Mouse (Mus musculus) heart, embryonic 12.5 days (tissue): ENCODE measurements around the gene Sash1. TPM values are rescaled to one million over a fixed set of nuclear protein-coding genes. Genes with fewer than 3 reads are reported as not detected.

Experiments
- ATAC-seq: fragments of 200-750 bp; cut with Nextera tagmentation; 2 replicates; pipeline ENCODE4 v1.8.0; 2017; ENCODE audit warnings: moderate TSS enrichment, moderate library complexity; ENCODE audit not compliant: insufficient number of reproducible peaks, low FRiP score
- H3K27ac ChIP-seq: fragments of 300-500 bp; sonication (generic); 2 replicates; pipeline ENCODE4 v1.5.1; 2016; ENCODE audit warnings: mild to moderate bottlenecking, moderate library complexity; ENCODE audit not compliant: poor library complexity, severe bottlenecking
- H3K27me3 ChIP-seq: fragments of 300-500 bp; sonication (generic); replicated peaks from 2 replicates; pipeline ENCODE4 v1.6.1; 2016; ENCODE audit warnings: mild to moderate bottlenecking, moderate library complexity
- H3K36me3 ChIP-seq: fragments of 300-500 bp; sonication (generic); 2 replicates; pipeline ENCODE4 v1.6.1; 2016; ENCODE audit warnings: mild to moderate bottlenecking, moderate library complexity
- H3K4me1 ChIP-seq: fragments of 300-500 bp; sonication (generic); replicated peaks from 2 replicates; pipeline ENCODE4 v1.6.1; 2016; ENCODE audit warnings: mild to moderate bottlenecking
- H3K4me2 ChIP-seq: fragments of 300-500 bp; sonication (generic); 2 replicates; pipeline ENCODE4 v1.6.1; 2016; ENCODE audit warnings: mild to moderate bottlenecking, moderate library complexity
- H3K4me3 ChIP-seq: fragments of 300-500 bp; sonication (generic); 2 replicates; pipeline ENCODE4 v1.5.1; 2016; ENCODE audit warnings: mild to moderate bottlenecking
- H3K9ac ChIP-seq: fragments of 300-500 bp; sonication (generic); 2 replicates; pipeline ENCODE4 v1.6.1; 2016; ENCODE audit warnings: mild to moderate bottlenecking, moderate library complexity
- H3K9me3 ChIP-seq: fragments of 300-500 bp; sonication (generic); replicated peaks from 2 replicates; pipeline ENCODE4 v1.6.1; 2016; ENCODE audit warnings: mild to moderate bottlenecking, moderate library complexity
- WGBS: fragments of 180-500 bp; shearing (Covaris S2); methylation state at CpG from one replicate; pipeline ENCODE4 v1.1.7; 2016; 5-methylcytosine and 5-hydroxymethylcytosine counted together
- polyA plus RNA-seq: library from polyadenylated mRNA; unstranded; fragments of >200 nt; fragmentation: Nextera tagmentation; extraction: Ambion mirVana; gene quantifications from 2 replicates; pipeline ENCODE4 v1.2.1, GENCODE M21; 2016

The Sash1 gene
- polyA plus RNA-seq, 1 experiment from 2014 or later = 2.9 TPM

GRCm38 (mm10) chr10:8789096-8789495 lies 96.8 kb downstream of the Sash1 start:
- no peak overlapping the region for H3K9ac ChIP-seq
- no peak overlapping the region for H3K27ac ChIP-seq
- no peak overlapping the region for H3K4me2 ChIP-seq
- no peaks in the 10 kb centered on the region for H3K27me3 ChIP-seq
- H3K4me1 ChIP-seq = peaks cover 16% of the 10 kb centered on the region
- no peak overlapping the region for H3K4me3 ChIP-seq
- peaks cover 10% of the 10 kb centered on the region for H3K36me3 ChIP-seq
- no peaks in the 10 kb centered on the region for H3K9me3 ChIP-seq
- 88% methylated on average over 6 of the region's 6 CpGs for WGBS
- no peak for ATAC-seq

- Histone ChIP-seq H3K27me3 (no peaks in the 10 kb centered on the region), H3K9ac (no peak overlapping the region), H3K4me2 (no peak overlapping the region), H3K4me3 (no peak overlapping the region), H3K4me1 (peaks cover 16% of the 10 kb centered on the region), H3K27ac (no peak overlapping the region), H3K9me3 (no peaks in the 10 kb centered on the region), H3K36me3 (peaks cover 18% of the 10 kb centered on the region)
- WGBS = 71% methylated on average over 2 of the region's 2 CpGs
- no peak for ATAC-seq
These were observed 98.6 kb downstream of the Sash1 start for GRCm38 (mm10) chr10:8787221-8787620.

GRCm38 (mm10) chr10:8785451-8786145 lies 100.3 kb downstream of the Sash1 start:
- Histone ChIP-seq H3K27ac (no peak overlapping the region), H3K4me2 (no peak overlapping the region), H3K9me3 (no peaks in the 10 kb centered on the region), H3K9ac (no peak overlapping the region), H3K36me3 (peaks cover 18% of the 10 kb centered on the region), H3K4me1 (peaks cover 16% of the 10 kb centered on the region), H3K27me3 (no peaks in the 10 kb centered on the region), H3K4me3 (no peak overlapping the region)
- no peak for ATAC-seq
- 50% methylated on average over 11 of the region's 11 CpGs for WGBS

GRCm38 (mm10) chr10:8781876-8782372 lies 103.9 kb downstream of the Sash1 start:
- Histone ChIP-seq H3K4me3 (no peak overlapping the region), H3K9ac (no peak overlapping the region), H3K27ac (no peak overlapping the region), H3K4me1 (peaks cover 13% of the 10 kb centered on the region), H3K36me3 (peaks cover 24% of the 10 kb centered on the region), H3K4me2 (no peak overlapping the region), H3K9me3 (no peaks in the 10 kb centered on the region), H3K27me3 (no peaks in the 10 kb centered on the region)
- 84% methylated on average over 10 of the region's 10 CpGs for WGBS
- no peak for ATAC-seq

DNA sequence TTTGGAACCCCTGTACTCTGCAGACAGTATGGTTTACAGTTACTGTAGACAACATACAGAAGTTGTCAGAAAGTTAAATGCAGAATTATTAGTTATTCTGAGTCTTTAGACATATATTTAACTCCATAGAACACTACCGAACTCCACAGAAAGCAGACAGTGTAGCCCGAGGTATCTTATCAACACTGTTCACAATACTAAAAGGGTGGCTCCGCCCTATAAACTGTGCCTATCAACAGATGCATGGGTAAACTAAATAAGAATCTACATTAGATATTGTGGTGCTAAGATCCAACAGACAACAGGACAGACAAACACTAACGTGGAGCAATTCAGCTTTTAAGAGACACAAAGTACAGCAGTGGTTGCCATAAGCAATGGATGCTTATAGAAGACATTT lies 106.0 kb downstream of the Sash1 start:
- Histone ChIP-seq H3K27ac (no peak overlapping the region), H3K4me1 (no peaks in the 10 kb centered on the region), H3K4me3 (no peak overlapping the region), H3K4me2 (no peak overlapping the region), H3K9ac (no peak overlapping the region), H3K36me3 (peaks cover 36% of the 10 kb centered on the region), H3K9me3 (peaks cover 3% of the 10 kb centered on the region; the same call in 1 of the 2 replicates), H3K27me3 (no peaks in the 10 kb centered on the region)
- ATAC-seq = no peak
- 75% methylated on average over 4 of the region's 4 CpGs for WGBS

DNA sequence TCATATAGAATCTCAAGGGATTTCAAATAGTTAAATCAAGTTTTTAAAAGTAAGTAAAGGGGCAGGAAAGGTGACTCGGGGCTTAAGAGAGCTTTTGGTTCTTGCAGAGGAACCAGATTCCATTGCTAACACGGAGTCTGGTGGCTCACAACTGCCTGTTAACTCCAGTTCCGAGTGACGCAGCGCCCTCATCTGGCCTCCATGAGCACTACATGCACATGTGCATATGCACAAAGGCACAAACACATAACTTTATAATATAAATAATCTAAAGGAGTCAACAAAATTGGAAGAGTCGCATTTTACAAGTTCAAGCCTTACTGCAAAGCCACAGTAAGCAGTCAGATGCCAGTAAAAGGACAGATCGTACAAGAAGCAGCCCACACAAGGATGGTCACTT lies 107.0 kb downstream of the Sash1 start:
- H3K4me2 ChIP-seq = no peak overlapping the region
- no peak overlapping the region for H3K9ac ChIP-seq
- H3K4me1 ChIP-seq = no peaks in the 10 kb centered on the region
- WGBS = 84% methylated on average over 7 of the region's 7 CpGs
- peaks cover 3% of the 10 kb centered on the region; the same call in 1 of the 2 replicates for H3K9me3 ChIP-seq
- no peak overlapping the region for H3K27ac ChIP-seq
- H3K27me3 ChIP-seq = no peaks in the 10 kb centered on the region
- ATAC-seq = no peak
- H3K4me3 ChIP-seq = no peak overlapping the region
- peaks cover 27% of the 10 kb centered on the region for H3K36me3 ChIP-seq

- no peak for ATAC-seq
- Histone ChIP-seq H3K9ac (no peak overlapping the region), H3K9me3 (peaks cover 3% of the 10 kb centered on the region; the same call in 1 of the 2 replicates), H3K36me3 (peaks cover 21% of the 10 kb centered on the region), H3K27ac (no peak overlapping the region), H3K4me2 (no peak overlapping the region), H3K27me3 (no peaks in the 10 kb centered on the region), H3K4me1 (peaks cover 3% of the 10 kb centered on the region), H3K4me3 (no peak overlapping the region)
- 89% methylated on average over 12 of the region's 12 CpGs for WGBS
These were observed 108.2 kb downstream of the Sash1 start for GRCm38 (mm10) chr10:8777552-8778253.

DNA sequence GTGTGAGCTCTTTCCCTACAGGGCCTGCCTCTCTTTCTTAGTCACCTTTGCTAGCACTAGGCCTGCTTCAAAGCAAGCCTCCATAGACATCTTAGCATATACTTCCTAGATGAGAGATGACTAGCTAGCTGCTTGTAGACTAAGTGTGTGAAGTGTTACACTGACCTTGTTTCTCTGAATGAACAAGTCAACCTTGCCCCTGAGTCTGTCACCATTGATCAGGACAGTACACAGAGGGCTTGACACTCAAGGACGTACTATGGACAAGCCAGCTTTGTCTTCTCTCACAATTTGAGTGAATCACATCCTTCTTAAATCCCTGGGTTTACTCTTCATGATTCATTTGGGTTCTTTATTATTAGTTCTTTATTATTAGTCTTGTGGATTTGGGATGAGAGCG lies 109.1 kb downstream of the Sash1 start:
- Histone ChIP-seq H3K27ac (no peak overlapping the region), H3K9ac (no peak overlapping the region), H3K4me3 (no peak overlapping the region), H3K4me1 (peaks cover 12% of the 10 kb centered on the region), H3K36me3 (peaks cover 21% of the 10 kb centered on the region), H3K9me3 (peaks cover 3% of the 10 kb centered on the region; the same call in 1 of the 2 replicates), H3K4me2 (no peak overlapping the region), H3K27me3 (no peaks in the 10 kb centered on the region)
- no peak for ATAC-seq
- 91% methylated on average over 2 of the region's 2 CpGs for WGBS

DNA sequence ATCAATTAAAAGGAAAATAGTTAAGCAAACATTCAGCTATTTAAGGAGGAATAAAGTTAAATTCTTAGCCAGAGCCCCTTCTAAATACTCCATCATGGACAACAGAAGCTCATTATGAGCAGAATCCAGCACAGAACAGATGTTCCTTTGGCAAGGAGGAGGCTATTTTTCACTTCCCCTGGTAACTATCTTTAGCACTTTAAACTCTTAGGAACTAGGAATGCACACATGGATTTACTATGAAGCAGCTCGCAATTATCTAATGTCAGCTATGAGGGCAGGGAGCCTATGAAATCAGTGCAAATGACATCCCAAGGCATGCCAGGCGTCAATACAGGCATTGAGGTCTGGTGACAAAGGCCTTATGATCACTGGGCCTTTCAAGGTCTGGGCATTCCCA lies 110.1 kb downstream of the Sash1 start:
- Histone ChIP-seq H3K9ac (no peak overlapping the region), H3K36me3 (peaks cover 21% of the 10 kb centered on the region), H3K27ac (no peak overlapping the region), H3K4me3 (no peak overlapping the region), H3K9me3 (peaks cover 3% of the 10 kb centered on the region; the same call in 1 of the 2 replicates), H3K4me1 (peaks cover 12% of the 10 kb centered on the region), H3K27me3 (no peaks in the 10 kb centered on the region), H3K4me2 (no peak overlapping the region)
- ATAC-seq = no peak
- WGBS = 58% methylated on average over 2 of the region's 2 CpGs

DNA sequence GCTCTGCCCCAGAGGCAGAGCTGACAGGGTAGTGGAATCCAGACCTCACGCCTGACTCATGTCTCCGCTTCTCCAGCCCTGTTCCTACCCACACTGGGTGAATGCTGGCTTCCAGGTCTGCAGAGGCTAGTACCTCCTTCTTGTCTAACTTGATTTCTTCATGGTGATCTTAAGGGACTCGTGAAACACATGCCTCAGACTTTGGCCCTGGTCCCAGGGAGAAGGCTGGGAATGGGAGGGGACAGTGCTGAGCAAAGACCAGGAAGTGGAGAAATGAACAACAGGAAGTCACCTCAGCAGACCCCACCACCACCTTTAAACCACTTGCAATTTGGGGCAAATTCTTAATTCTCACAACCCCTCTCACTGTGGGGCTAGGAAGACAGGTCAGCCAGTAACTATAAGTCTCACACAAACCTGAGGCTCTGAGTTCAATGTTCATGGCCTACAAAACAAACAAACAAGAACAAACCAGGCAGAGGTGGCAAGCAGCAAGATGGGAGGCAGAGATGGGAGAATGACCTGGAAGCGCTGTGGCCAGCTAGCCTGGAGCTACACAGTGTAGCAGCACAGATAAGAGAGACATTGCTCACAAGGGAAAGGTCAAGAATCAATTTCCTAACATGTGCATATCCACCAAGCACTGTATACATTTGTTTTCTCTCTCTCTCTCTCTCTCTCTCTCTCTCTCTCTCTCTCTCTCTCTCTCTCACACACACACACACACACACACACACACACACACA lies 113.2 kb downstream of the Sash1 start:
- Histone ChIP-seq H3K4me3 (no peak overlapping the region), H3K27me3 (no peaks in the 10 kb centered on the region), H3K36me3 (peaks cover 22% of the 10 kb centered on the region), H3K4me2 (no peak overlapping the region), H3K9ac (no peak overlapping the region), H3K27ac (peak overlapping the region; percentile 49), H3K4me1 (peaks cover 12% of the 10 kb centered on the region), H3K9me3 (peaks cover 7% of the 10 kb centered on the region)
- ATAC-seq = peak; percentile 53; the same call in 1 of the 2 replicates
- WGBS = 56% methylated on average over 4 of the region's 4 CpGs
